Mouse (Mus musculus): ENCODE results near the gene Cacna1a.
"Not testable (repeated sequence)": the region's sequence is repeated elsewhere in the genome, so short reads cannot be mapped to it uniquely, and the experiment has no call there.

Cacna1a gene

GRCm38 (mm10) chr8:84660819-84661457, 272.7 kb downstream of the Cacna1a start:
- peak; percentile 60 for DNase-seq (ENCODE audit: low read depth)

GRCm38 (mm10) chr8:84661458-84661871, 273.2 kb downstream of the Cacna1a start:
- DNase-seq (ENCODE audit: low read depth): peak; percentile 68

DNA sequence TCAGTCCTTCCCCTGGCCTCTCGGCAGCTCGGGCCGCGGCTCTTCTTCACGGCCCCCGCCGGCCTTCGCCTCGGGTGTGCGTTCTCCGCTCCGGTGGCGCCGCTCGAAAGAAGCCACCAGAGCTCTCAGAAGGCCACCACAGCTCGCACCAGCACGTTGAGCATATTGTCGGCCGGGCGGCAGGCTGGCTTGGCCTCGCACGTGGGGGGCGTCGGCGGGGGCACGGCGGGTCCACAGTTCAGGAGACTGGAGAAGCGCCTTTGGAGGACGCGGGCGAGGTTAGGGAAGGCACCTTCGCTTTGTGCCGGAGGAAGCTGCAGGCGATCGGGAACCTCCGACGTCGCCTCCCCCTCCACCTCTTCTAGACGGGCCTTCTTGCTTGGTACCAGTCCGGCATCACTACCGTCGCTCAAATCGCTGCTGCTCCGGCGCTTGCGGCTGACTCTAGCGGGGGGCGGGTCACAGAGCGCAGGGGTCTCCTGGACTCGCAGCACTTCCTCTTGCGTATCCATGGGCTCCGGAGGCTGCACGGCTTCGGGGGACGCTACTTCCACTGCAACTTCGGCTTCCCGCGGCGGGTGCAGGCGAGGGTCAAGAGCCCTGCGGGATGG, 273.8 kb downstream of the Cacna1a start:
- no peak for DNase-seq (ENCODE audit: low read depth)

- peak; percentile 90 for DNase-seq (ENCODE audit: low read depth)
Measured at GRCm38 (mm10) chr8:84662581-84663065, 274.4 kb downstream of the Cacna1a start, which contains the start of gene Ier2. TSS of gene Ier2 (minus strand) at chr8:84662852.

- DNase-seq (ENCODE audit: low read depth): peak; percentile 96
Measured at GRCm38 (mm10) chr8:84663483-84664327, 275.5 kb downstream of the Cacna1a start.

DNA sequence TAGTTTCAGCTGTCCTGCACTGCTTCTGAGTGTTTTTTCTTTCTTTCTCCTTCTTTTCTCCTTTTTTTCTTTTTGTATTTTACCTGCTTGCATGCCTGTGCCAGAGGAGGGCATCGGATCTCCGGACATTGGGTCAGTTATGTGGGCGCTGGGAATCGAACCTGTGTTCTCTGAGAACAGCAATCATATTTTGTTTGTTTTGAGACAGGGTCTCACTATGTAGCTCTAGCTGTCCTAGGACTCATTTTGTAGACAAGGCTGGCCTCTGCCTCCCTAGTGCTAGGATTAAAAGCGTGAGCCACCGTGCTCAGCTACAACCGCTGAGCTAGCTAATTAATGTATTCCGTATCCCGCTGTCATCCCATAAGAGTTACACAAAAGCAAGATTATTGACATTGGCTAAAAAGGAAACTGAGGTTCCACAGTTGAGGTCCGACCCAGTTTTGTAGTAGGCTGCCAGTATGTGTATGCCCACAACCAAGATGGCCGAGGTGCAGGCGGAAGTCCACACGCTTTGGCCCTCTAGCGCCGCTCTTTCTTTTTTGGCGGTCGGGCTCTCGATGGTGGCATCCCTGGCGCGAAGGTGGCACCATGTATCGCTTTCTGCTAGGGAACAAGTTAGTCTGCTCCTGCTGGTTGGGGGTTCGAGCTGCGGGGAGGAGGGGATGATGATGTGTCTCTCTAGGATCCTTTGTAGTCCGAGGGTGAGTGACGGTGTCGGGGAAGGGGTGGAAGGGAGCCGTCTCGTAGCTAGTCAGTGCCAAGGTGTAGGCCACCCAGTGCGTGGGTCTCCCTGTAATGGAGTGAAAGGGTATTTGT, 276.5 kb downstream of the Cacna1a start:
- DNase-seq (ENCODE audit: low read depth): peak; percentile 61

DNA sequence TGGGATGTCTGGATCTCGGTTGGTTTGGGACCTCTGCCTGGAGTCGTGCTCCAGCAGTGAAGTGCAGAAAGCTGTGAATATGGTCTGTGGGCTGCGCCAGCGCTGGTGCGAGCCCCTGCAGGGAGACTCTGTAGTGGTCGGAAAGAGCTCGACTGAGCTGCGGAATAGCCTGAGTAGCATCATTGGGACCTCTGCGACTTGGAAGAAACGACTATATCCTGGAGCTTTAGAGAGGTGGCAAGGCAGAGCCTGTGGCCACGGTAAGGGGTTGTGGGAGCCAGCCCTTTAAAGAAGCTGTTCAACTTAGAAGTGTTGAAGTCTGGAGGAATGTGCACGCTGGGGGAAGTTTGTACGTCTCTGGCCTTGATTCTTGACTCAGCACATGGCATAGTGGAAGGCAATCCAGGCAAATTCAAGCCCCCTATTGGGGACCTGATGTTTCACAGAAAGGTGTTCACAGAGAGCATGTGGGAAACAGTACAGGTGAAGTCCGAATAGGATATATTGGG, 277.2 kb downstream of the Cacna1a start:
- no peak for DNase-seq (ENCODE audit: low read depth)

DNA sequence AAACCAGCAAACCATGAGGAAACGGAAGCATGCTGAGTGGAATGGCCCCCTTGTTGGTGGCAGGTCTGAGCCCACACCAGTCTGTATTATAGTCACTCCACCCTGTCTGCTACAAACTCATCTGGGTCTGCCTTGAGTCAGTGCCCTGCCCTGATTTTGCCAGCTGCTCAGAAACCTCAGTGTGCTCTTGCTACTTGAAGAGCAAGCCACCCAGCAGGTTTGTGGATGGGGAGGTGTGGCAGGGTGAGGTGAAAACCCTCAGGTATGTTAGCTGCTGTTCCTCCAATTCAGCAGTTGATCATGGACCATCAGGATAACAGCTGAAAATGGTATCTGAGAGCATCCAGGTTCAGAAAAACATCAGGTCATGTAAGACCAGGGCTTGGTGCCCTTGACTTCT, 279.8 kb downstream of the Cacna1a start:
- no peak for DNase-seq (ENCODE audit: low read depth)

GRCm38 (mm10) chr8:84668731-84669485, 280.7 kb downstream of the Cacna1a start:
- no peak for DNase-seq (ENCODE audit: low read depth)

- DNase-seq (ENCODE audit: low read depth): not testable (repeated sequence)
Measured at GRCm38 (mm10) chr8:84670295-84671006, 282.2 kb downstream of the Cacna1a start.

GRCm38 (mm10) chr8:84677305-84677704, 289.1 kb downstream of the Cacna1a start:
- no peak for DNase-seq (ENCODE audit: low read depth)

GRCm38 (mm10) chr8:84681476-84681875, 293.2 kb downstream of the Cacna1a start:
- no peak for DNase-seq (ENCODE audit: low read depth)

GRCm38 (mm10) chr8:84682257-84682656, 294.0 kb downstream of the Cacna1a start:
- DNase-seq (ENCODE audit: low read depth): no peak

DNA sequence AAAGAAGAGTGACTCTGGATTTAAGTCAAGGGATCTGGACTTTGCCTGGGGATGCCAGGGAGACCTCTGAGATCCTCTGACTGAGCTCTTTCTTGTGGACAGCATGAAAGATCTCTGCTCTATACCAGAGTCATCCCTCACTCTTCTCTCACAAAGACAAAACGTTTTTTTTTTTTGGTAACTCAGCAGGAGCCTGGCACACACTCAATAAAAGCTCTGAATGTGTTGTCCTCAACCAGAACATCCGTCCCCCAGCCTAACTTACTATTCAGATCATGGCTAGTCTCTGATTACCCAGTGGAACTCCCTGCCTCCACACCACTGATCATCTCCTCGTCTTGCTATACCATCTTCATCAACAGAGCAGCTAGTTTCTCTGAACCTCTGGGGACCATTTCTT, 296.3 kb downstream of the Cacna1a start:
- no peak for DNase-seq (ENCODE audit: low read depth)

DNA sequence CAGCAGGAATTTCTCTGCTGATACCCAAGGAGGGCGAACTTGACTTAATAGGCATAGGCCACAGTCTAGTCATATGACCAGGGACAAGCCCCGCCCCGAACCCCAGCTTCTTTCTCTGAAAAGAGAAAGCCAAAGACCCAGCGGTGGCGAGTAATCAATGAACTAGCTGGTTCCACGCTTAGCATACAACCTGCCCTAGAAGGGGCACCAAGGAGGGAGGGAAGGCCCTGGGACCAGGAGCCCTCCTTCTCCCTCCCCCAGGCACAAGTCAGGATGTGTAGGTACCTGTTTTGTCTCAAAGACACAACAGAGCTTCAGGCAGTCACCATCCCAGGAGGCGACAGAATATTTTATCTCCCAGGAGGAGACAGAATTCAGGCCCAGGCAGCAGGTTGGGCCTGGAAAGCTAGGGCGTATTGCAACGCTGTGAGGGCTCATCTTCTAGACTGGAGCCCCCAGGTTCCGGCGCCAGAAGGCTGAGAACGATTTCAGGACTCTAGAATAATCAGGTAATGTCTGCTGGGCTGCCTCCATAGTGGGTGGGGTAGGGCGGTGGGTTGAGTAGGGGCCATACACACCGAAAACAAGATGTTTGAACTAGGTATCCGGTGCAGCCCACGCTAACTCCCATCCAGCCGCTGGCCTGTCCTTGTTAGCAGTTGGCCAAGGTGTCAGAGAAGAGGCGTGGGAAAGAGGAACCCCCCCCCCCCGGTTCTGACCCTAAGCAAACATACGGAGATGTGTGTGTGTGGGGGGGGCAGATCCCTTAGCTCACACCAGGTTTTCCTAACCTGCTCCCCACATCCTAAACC, 298.2 kb downstream of the Cacna1a start, which contains the start of gene Trmt1:
Gene Trmt1, plus strand, starts transcription at position 117 of the 812 bp plus-strand sequence.
- peak; percentile 75 for DNase-seq (ENCODE audit: low read depth)

DNA sequence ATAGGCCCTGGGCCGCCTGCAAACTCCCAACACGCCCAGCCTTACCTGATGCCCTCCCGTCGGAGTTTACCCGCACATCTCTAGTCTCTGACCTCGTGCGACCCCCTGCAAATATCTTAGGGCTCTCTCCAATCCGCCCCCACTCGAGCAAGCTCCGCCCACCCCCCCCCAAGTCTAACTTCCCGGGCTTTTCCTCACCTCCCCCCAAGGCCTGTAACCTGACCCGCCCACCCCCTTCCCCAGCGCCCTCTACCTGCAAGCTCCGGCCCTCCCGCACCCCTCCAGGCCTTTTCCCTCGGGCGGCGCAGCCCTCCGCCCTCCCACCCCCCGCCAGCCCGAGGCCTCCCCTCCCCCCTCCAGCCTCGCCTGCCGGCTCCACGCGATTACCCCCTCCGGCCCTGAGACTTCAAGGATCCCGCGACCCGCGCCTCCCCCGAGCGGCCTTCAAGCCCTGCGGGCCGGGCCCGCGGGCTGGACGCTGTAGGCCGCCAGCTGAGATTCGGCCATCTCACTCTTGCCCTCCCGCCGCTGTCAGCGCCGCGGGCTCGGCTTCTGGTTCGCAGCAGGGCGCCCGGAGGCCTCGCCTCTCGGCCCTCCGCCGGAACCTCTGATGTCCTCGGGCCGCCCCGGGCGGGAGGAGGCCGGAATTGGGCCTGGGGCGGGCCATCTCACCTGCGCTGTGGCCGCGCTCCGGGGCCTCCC, 298.9 kb downstream of the Cacna1a start:
- DNase-seq (ENCODE audit: low read depth): peak; percentile 29

DNA sequence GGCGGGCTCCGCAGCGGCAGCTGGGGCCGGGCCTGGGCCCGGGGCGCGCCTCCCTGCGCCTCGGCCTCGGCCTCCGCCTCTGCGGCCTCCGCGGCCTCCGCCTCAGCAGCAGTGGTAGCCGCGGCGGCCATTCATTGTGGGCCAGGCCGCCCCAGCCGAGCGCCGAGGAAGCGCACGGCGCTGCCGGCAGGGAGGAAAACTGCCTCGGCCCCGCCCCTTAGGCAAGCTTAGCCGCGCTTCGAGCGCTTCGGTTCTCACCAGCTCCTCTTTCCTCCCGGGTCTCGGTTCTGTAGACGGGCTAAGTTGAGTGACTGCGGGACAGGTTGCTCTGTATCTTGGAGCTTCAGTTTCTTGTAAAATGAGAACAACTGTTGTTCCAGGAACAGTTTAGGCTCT, 299.5 kb downstream of the Cacna1a start, which contains the start of gene Nacc1:
Gene Nacc1, minus strand, starts transcription at position 158 of the 396 bp plus-strand sequence.
- no peak for DNase-seq (ENCODE audit: low read depth)

Measured in c-Kit-positive CD71-positive TER-119-negative erythroid progenitor cells, embryonic 14.5 days (primary cell).